Mouse (Mus musculus): ENCODE measurements around the gene Sfswap. TPM values are rescaled to one million over a fixed set of nuclear protein-coding genes. Genes with fewer than 3 reads are reported as not detected.
A peak's percentile ranks its signal among the peaks of the same experiment; 100 is the strongest.
"Not testable (repeated sequence)": the region's sequence is repeated elsewhere in the genome, so short reads cannot be mapped to it uniquely, and the experiment has no call there.

Sfswap gene
- total RNA-seq, 2 experiments from 2014 or later, result 100 to 139 TPM

- DNase-seq (ENCODE audit: extremely low spot score in 1 of 2, low spot score in 1 of 2), result peak; percentile 94 to 96
These were observed 83.0 kb downstream of the Sfswap start, which contains the start of gene Mmp17 for GRCm38 (mm10) chr5:129583761-129584582. Gene Mmp17, plus strand, starts transcription at chr5:129584169.

DNA sequence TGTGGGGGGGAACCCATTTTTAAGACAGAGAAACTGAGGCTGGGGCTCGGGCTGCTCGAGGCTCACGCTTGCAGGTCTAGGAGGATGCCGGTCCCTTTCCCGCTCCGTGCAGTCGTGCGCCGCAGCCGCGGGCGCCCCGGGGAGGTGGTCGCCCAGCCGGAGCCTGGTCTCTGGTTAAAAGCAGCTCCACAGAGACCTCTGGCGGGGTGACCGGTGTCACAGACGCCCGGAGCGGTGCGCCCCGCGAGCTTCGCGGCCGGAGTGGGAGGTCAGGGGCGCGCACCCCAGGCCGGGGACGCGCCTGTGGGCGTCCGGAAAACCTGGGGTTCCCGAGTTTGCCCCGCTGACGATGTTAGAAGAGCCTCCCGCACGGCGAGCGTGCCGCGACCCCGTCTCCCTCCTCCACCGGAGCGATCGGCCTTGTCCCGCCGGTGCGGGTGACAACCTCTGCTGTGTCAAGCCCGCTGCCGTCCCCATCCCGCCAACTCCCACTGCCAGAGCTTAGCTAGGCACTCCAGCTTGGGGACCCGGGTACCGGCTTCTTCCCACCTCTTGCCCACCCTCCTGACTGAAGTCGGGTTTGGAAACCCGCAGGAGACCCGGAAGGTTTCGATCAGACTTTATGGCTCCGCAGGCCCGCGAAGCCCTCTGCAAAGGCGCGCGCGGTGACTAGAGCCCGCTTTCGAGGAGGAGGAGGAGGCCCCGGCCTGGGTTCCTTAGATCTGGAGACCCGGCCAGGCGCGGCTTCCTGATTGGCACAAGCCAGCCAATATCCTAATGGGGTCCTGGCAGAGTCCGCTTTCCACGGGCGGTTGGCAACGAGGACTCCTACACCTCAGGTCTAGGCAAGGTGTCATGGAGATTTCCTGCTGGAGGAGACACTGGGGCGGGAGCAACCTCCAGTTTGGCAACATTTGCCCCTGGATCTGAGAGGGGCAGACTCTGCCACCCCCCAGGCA, 83.8 kb downstream of the Sfswap start:
- peak in 1 of 2 experiments; percentile 48 for DNase-seq (ENCODE audit: extremely low spot score in 1 of 2, low spot score in 1 of 2)

GRCm38 (mm10) chr5:129586016-129586415, 85.0 kb downstream of the Sfswap start:
- DNase-seq (ENCODE audit: extremely low spot score in 1 of 2, low spot score in 1 of 2), result peak; percentile 92 to 93

DNA sequence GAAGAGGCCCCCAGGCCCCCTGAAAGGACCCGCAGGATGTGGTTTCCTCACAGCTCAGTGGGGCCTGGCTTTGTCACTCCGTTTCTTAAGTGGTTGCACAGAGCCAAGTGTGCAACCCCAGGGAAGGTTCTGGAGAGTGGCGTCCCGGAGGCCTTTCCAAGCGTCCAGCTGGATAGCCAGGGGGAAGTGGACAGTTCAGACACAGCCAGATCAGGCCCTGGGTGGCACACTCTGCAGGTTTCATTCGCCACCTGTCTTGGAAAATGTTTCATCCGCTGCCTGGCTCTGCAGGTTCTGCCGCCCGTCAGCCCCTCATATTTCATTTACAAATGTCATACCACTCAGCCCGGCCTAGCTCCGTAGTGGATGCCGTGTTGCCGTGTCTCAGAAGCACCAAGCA, 85.5 kb downstream of the Sfswap start:
- no peak for DNase-seq (ENCODE audit: extremely low spot score in 1 of 2, low spot score in 1 of 2)

- DNase-seq (ENCODE audit: extremely low spot score in 1 of 2, low spot score in 1 of 2), result no peak
These were observed 89.9 kb downstream of the Sfswap start for GRCm38 (mm10) chr5:129590915-129591314.

- peak; percentile 79 to 97 for DNase-seq (ENCODE audit: extremely low spot score in 1 of 2, low spot score in 1 of 2)
These were observed 93.4 kb downstream of the Sfswap start for GRCm38 (mm10) chr5:129594116-129595114.

GRCm38 (mm10) chr5:129602071-129602487, 101.1 kb downstream of the Sfswap start:
- peak in 1 of 2 experiments; percentile 53 for DNase-seq (ENCODE audit: extremely low spot score in 1 of 2, low spot score in 1 of 2)

GRCm38 (mm10) chr5:129607476-129607875, 106.5 kb downstream of the Sfswap start:
- no peak for DNase-seq (ENCODE audit: extremely low spot score in 1 of 2, low spot score in 1 of 2)

GRCm38 (mm10) chr5:129611060-129611459, 110.0 kb downstream of the Sfswap start:
- DNase-seq (ENCODE audit: extremely low spot score in 1 of 2, low spot score in 1 of 2), result peak in 1 of 2 experiments; percentile 78

- not testable (repeated sequence) for DNase-seq (ENCODE audit: extremely low spot score in 1 of 2, low spot score in 1 of 2)
These were observed 119.6 kb downstream of the Sfswap start for GRCm38 (mm10) chr5:129620600-129620999.

Other genes with a start within 250 kb of the Sfswap start
- gene Mmp17, start 82.9 kb downstream of the Sfswap start, total RNA-seq (2021), result 100 to 1,000 TPM; 125 to 126 TPM
- gene Zfp11, start 168.9 kb downstream of the Sfswap start, total RNA-seq (2021), result 1 to 10 TPM; 6.9 to 7.3 TPM
- not detected for gene Sept14, start 207.3 kb downstream of the Sfswap start, total RNA-seq (2021)
- gene Mrps17, start 214.3 kb downstream of the Sfswap start, total RNA-seq (2021), result 10 to 100 TPM; 78.8 to 81.4 TPM
- gene Nipsnap2, start 223.8 kb downstream of the Sfswap start, total RNA-seq (2021), result 10 to 100 TPM; 79.5 to 89.7 TPM